Mouse (Mus musculus): ENCODE results near the gene Wdr70. TPM values are rescaled to one million over a fixed set of nuclear protein-coding genes. Genes with fewer than 3 reads are reported as not detected.

Gene Wdr70
- total RNA-seq (2023), result 10 to 100 TPM; 17.5 to 20.6 TPM

GRCm38 (mm10) chr15:8098774-8099749 lies at the start of gene Wdr70:
Gene Wdr70, minus strand, starts transcription at chr15:8099209.

GRCm38 (mm10) chr15:8108966-8109743 lies 10.1 kb upstream of the Wdr70 start, which contains the start of gene Nup155:
Gene Nup155, plus strand, starts transcription at chr15:8109273.

Other genes starting within 250 kb of the Wdr70 start
- gene Nup155, start 10.1 kb upstream of the Wdr70 start, total RNA-seq (2023), result 10 to 100 TPM; 19.0 to 25.0 TPM
- gene Cplane1, start 69.9 kb upstream of the Wdr70 start, total RNA-seq (2023), result 1 to 10 TPM; 6.0 to 7.3 TPM